Mouse (Mus musculus) adipocyte (in vitro differentiated cells): ENCODE measurements around the gene Dis3l2.

Experiments
- DNase-seq: peaks from one replicate; pipeline ENCODE4 v3.0.0-alpha.2; 2016; ENCODE audit warnings: low spot score

Dis3l2 gene

GRCm38 (mm10) chr1:86703300-86703964 is at the start of gene Dis3l2:
Gene Dis3l2 (plus strand): TSS chr1:86703808.
- peak; percentile 75 for DNase-seq

GRCm38 (mm10) chr1:86657071-86657470 is 46.5 kb upstream of the Dis3l2 start:
- DNase-seq, result peak; percentile 28

GRCm38 (mm10) chr1:86665091-86665490 is 38.5 kb upstream of the Dis3l2 start:
- no peak for DNase-seq

- peak; percentile 67 for DNase-seq
These were observed 33.9 kb upstream of the Dis3l2 start for GRCm38 (mm10) chr1:86669552-86670273.

GRCm38 (mm10) chr1:86670279-86671038 is 33.1 kb upstream of the Dis3l2 start, which contains the start of gene Nppc:
Gene Nppc (minus strand): TSS chr1:86670571.
- no peak for DNase-seq

DNA sequence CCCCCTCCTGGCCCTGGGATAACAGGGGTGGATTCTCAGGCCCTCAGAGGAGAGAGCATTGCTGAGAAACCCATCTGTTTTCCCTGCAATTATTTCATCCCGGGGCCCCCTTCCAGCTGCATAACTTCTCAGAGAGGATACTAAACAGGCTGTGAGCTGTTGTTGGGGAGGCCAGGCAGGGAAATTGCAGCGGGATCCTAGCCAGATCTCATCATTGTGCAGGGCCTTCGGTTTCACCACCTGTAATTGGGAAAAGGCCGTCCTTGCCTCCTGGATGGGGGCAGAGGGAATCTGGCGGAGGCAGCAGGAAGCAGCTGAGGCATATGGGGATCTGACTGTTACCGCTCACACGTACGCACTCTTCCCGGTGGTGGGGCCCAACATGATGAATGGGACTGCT is 29.2 kb upstream of the Dis3l2 start:
- no peak for DNase-seq

GRCm38 (mm10) chr1:86675126-86675525 is 28.5 kb upstream of the Dis3l2 start:
- no peak for DNase-seq

DNA sequence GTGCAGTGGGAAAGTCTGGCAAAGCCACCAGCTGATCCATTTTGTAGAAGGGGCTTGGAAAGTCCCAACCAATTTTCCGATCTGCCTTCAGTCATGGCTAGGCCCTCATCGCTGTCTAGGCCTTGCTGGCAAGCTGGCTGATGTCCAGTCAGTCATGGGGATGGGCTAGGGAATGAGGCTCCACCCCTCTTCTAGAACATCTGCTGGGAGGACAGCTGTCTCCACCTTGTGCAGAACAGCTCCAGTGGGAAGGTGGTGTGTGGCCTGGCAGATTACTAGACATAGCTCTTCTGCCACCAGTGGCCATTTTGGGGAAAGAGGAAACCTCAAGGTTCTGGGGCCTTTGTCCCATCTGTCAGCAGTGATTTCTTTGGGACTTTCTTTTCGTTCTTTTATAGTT is 26.0 kb upstream of the Dis3l2 start:
- DNase-seq, result no peak

- no peak for DNase-seq
These were observed 24.9 kb upstream of the Dis3l2 start for GRCm38 (mm10) chr1:86678667-86679066.

DNA sequence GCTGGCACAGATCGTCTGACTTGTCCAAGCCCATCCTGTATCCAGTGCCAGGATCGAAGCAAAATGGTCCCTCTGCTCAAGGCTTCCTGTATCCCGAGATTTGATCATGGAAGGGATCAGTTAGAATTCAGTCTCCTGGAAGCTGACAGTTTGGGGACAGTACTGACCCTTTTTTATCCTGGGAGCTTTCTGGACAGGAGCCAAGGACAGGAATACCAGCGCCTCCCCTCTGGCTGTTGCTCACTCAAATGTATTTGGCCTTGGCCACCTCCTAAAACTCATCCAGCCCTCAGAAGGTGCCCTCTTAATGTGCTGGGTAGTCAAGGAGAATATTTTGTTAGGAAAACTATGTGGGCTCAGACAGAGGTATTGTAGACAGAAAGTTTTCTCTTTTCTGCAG is 16.4 kb upstream of the Dis3l2 start:
- no peak for DNase-seq

DNA sequence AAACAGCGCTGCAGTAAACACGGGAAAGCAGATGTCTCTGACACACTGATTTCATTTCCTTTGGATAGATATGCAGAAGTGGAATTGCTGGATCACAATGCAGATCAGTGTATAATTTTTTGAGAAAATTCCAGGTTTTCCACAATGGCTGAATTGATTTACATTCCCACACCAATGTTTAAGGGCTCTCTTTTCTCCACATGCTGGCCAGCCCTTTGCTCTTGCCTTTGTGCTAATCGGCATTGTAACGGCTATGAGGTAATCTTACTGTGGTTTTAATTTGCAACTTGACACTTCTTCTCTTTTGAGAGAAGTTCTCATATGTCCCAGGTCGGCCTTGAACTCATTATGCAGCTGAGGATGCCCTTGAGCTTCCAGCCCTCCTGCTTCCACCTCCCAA is 12.6 kb upstream of the Dis3l2 start:
- DNase-seq, result no peak

- no peak for DNase-seq
These were observed 6.7 kb upstream of the Dis3l2 start for GRCm38 (mm10) chr1:86696948-86697347.

GRCm38 (mm10) chr1:86698721-86699120 is 4.9 kb upstream of the Dis3l2 start:
- DNase-seq, result no peak

GRCm38 (mm10) chr1:86699346-86700136 is 4.1 kb upstream of the Dis3l2 start:
- DNase-seq, result no peak

GRCm38 (mm10) chr1:86700367-86700766 is 3.2 kb upstream of the Dis3l2 start:
- DNase-seq, result no peak

DNA sequence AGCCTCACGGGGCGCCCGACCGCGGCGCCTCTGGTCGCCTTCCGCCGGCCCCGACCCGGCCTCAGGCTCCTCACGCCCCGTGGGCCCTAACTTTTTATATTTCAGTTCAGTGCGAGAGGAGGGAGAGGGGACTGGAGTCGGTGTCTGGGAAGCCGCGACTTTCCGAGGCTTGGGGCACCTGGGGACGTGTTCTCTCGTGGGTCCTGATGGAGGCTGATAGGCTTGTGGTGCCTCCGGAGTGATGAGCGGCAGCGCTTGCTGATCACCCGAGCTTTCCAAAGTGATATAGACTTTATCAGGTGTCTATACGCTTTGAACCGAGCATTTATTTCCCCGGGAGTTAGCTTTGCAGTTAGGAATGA is 338 bp downstream of the Dis3l2 start:
- DNase-seq, result no peak

DNA sequence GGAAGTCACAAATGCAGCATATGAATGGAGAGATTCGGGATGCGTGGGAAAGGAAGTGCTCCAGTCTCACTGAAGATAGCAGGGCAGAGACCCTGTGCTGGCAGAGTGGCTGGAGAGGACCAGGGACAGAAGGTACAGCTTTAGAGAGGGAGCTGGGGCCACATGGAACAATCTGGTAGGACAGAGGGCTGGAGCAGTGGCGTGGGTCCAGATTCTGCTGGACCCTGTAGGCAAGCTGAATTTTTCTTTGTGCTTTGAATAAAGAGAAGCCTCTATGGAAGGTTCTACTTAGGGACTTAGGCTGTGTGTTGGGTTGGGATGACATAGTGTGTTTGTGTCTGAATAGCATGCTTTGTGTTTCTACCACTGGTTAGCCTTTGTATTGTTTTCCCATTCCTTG is 1.9 kb downstream of the Dis3l2 start:
- DNase-seq, result no peak

- DNase-seq, result no peak
These were observed 5.9 kb downstream of the Dis3l2 start for GRCm38 (mm10) chr1:86709546-86709945.

DNA sequence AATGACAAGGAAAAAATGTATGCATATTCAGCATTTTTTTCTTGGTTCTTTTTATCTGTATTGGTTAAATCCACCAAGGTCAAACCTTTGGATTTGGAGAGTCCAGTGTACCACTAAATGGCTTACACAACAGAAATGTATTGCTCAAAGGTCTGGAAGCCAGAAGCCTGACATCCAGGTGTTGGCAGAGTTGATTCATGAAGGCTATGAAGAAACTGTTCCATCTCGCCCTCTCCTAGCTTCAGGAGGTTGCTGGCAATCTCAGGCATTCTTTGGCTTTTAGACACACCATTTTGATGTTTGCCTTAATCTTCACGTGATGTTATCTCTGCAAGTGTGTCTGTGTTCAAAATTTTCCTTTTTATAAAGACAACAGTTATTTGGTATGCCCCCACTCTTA is 8.4 kb downstream of the Dis3l2 start:
- no peak for DNase-seq

DNA sequence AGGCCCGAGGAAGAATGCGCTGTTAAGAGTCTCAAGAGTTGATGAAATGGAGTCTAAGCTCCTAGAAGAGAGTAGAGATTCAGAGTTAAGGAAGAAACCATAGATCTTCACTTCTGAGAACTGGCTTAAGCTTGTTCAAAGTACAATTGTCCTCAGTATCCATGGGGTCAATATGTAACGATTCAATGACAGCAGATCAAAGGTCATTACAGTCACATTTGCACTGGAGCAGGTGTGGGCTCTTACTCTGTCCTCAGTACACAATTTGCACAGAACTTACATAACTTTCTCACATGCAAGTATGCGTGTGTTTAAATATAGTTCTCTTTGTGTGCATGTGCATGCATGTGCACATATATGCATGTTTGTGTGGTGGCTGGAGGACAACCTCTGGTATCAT is 9.4 kb downstream of the Dis3l2 start:
- DNase-seq, result no peak

DNA sequence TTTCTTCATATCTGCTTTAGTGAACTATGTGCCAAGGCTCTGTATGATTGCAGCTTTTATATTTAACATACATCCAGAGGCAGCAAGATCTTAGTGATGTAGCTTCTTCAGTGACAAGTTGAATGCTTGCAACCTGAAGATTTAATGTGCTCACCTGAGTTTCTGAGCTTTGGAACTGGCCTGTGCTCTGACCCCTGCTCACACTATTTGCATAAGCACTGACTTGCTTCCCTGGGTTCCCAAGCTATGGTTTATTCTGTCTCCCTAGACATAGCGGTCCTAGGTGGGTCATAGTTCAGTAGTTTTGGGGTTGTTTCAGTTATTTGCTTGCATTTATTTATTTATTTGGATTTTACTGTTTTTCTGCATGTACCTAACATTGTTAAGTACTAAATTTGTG is 14.6 kb downstream of the Dis3l2 start:
- DNase-seq, result no peak

DNA sequence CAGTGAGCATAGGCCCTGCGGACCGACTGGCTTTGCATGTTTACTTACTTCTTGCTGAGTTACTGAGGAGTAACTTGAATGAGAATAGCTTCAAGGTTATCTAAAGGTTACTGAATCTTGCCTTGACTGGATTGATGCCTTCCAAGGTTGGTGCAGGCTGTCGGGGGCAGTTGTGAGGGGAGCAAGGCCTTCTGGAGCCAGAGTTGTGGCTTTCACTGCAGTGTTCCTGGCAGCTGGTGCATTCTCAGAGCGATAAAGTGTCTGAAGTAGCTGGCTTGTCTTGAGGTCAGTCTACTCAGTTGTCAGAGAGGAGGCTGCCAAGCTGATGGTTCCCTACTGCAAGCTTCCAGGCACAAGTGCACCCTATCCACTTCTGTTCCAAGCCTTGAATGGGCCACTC is 15.8 kb downstream of the Dis3l2 start:
- DNase-seq, result no peak
